Mouse (Mus musculus): Measurements from ENCODE around the gene Ctnna3. TPM values are rescaled to one million over a fixed set of nuclear protein-coding genes. Genes with fewer than 3 reads are reported as not detected.
"Not testable (repeated sequence)": the region's sequence is repeated elsewhere in the genome, so short reads cannot be mapped to it uniquely, and the experiment has no call there.

Gene Ctnna3
- polyA plus RNA-seq, 1 experiment from 2014 or later: 1.2 TPM

DNA sequence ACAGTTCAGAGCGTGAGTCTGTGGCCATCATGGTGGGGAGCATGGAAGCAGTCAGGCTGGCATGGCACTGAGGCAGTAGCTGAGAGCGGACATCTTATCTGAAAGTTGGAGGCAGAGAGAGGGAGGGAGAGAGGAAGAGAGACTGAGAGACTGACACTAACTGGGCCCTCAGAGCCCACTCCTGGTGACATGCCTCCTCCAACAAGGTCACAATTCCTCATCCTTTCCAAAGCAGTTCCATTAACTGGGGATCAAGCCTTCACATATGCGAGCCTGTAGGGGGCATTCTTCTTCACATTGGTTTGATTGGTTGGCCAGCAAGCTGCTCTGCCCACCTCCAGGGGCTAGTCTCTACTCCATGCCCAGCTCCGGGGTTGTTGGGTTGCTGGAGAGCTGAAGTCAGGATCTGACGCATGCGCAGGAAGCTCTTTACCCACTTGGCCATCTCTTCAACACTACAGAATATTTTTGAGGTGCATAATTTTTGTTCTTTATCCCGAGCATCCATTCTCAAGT lies 1.4 kb downstream of the Ctnna3 start:
- no peaks in the 10 kb centered on the region for H3K4me1 ChIP-seq (ENCODE audit: control insufficient read depth, insufficient read depth, low read length)
- no peaks in the 10 kb centered on the region for H3K36me3 ChIP-seq (ENCODE audit: control insufficient read depth, insufficient read depth, low read length)
- WGBS: 88% methylated on average over 7 of the region's 7 CpGs
- no peak for ATAC-seq (ENCODE audit: insufficient read depth, low FRiP score)
- no peaks in the 10 kb centered on the region for H3K27me3 ChIP-seq (ENCODE audit: control insufficient read depth, insufficient read depth, low read length)
- no peaks in the 10 kb centered on the region for H3K9me3 ChIP-seq (replicated peaks; ENCODE audit: control insufficient read depth, low read length)
- H3K4me3 ChIP-seq (replicated peaks; ENCODE audit: low read length): no peak overlapping the region
- H3K4me2 ChIP-seq (ENCODE audit: low read depth, low read length): no peak overlapping the region
- no peak overlapping the region for H3K27ac ChIP-seq (ENCODE audit: low read length)
- H3K9ac ChIP-seq (ENCODE audit: low read length): no peak overlapping the region

DNA sequence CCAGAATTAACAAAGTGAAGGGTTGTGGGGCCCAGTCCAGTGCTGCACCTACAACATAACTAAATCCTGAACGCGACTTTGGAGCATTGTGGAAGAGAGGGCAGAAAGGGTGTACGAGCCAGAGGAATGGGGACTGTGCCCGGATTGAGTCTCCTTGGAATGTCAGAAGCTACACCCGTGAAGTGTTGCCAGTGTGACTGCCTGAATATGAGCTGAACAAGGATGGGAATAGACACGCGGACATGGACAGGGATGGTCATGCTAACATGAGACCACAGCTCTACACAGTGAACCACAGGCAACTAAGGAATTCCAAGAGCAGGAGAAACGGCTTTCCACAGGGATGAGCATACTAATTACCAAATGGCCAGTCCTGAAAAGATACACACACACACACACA lies 2.2 kb downstream of the Ctnna3 start:
- Histone ChIP-seq H3K27me3 (ENCODE audit: control insufficient read depth, insufficient read depth, low read length) (no peaks in the 10 kb centered on the region), H3K4me3 (replicated peaks; ENCODE audit: low read length) (no peak overlapping the region), H3K36me3 (ENCODE audit: control insufficient read depth, insufficient read depth, low read length) (no peaks in the 10 kb centered on the region), H3K4me2 (ENCODE audit: low read depth, low read length) (no peak overlapping the region), H3K9ac (ENCODE audit: low read length) (no peak overlapping the region), H3K27ac (ENCODE audit: low read length) (no peak overlapping the region), H3K9me3 (replicated peaks; ENCODE audit: control insufficient read depth, low read length) (no peaks in the 10 kb centered on the region), H3K4me1 (ENCODE audit: control insufficient read depth, insufficient read depth, low read length) (no peaks in the 10 kb centered on the region)
- no peak for ATAC-seq (ENCODE audit: insufficient read depth, low FRiP score)
- 88% methylated on average over 8 of the region's 8 CpGs for WGBS

DNA sequence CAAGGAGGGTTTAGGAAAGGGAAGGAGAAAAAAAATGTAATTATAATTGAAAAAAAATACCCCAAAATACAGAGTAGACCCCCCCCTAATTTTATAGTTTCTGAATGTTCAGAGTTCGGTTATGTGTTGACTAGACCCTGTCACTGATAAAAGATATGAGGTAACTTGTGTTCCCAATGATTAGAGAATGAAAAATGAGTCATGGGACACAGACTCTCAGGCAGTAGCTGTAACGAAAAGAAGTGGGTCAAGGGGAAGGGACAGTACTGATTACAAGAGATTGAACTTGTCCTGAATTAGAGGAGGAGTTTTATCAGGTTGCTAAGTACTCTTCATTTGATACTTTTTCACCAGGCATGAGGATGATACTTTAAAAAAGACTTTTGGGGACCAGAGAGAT lies 3.0 kb downstream of the Ctnna3 start:
- Histone ChIP-seq H3K9me3 (replicated peaks; ENCODE audit: control insufficient read depth, low read length) (no peaks in the 10 kb centered on the region), H3K4me2 (ENCODE audit: low read depth, low read length) (no peak overlapping the region), H3K9ac (ENCODE audit: low read length) (no peak overlapping the region), H3K27ac (ENCODE audit: low read length) (no peak overlapping the region), H3K4me1 (ENCODE audit: control insufficient read depth, insufficient read depth, low read length) (no peaks in the 10 kb centered on the region), H3K4me3 (replicated peaks; ENCODE audit: low read length) (no peak overlapping the region), H3K27me3 (ENCODE audit: control insufficient read depth, insufficient read depth, low read length) (no peaks in the 10 kb centered on the region), H3K36me3 (ENCODE audit: control insufficient read depth, insufficient read depth, low read length) (no peaks in the 10 kb centered on the region)
- 49% methylated on average over 2 of the region's 2 CpGs for WGBS
- no peak for ATAC-seq (ENCODE audit: insufficient read depth, low FRiP score)

DNA sequence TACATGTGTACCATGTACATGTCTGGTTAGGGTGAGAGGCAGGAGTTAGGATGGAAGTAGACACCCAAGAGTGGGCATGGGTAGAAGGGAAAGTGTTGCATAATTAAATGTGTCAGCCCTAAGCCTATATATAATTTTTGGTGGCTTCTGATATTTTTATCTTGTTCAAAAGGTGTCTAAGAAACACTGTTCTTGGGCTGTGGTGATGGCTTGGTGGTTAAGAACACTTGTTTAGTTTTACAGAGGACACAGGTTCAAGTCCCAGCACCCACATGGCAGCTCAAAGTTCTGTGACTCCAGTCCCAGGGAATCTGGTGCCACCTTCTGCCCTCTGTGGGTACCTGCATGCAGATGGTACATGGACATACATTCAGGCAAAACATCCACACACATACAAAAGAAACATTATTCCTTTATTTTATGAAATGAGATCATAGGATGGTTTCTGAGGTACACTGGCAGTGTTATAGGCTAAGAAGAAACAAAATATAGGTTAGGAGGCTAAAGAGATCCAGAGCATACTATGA lies 8.9 kb downstream of the Ctnna3 start:
- H3K27ac ChIP-seq (ENCODE audit: low read length): no peak overlapping the region
- no peak overlapping the region for H3K4me3 ChIP-seq (replicated peaks; ENCODE audit: low read length)
- H3K9me3 ChIP-seq (replicated peaks; ENCODE audit: control insufficient read depth, low read length): no peaks in the 10 kb centered on the region
- no peak overlapping the region for H3K9ac ChIP-seq (ENCODE audit: low read length)
- H3K27me3 ChIP-seq (ENCODE audit: control insufficient read depth, insufficient read depth, low read length): no peaks in the 10 kb centered on the region
- no peak overlapping the region for H3K4me2 ChIP-seq (ENCODE audit: low read depth, low read length)
- no peak for ATAC-seq (ENCODE audit: insufficient read depth, low FRiP score)
- H3K4me1 ChIP-seq (ENCODE audit: control insufficient read depth, insufficient read depth, low read length): no peaks in the 10 kb centered on the region
- no peaks in the 10 kb centered on the region for H3K36me3 ChIP-seq (ENCODE audit: control insufficient read depth, insufficient read depth, low read length)

DNA sequence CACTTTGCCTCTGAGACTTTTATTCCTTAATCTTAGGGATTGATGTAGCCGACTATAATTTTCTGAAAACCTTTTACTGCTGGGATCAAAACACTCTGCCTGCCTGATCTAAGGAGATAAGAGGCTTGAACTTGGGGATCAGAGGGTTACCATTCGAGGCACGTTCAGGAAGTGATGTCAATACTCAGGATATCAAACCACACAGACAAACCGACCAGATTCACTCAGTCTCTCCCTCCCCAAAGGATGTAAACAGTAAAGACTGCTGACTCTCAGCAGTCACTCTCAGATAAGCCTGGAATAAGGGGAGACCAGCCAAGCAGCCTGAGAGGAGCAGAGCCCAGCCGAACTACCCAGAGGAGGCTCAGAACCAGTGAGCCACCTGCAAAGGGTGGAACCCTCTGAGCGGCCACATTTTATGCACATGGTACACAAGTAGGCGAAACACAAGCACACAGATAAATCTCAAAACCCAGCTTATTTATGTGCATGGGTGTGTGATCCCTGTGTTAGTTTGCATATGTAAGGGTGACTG lies 9.9 kb downstream of the Ctnna3 start:
- no peaks in the 10 kb centered on the region for H3K36me3 ChIP-seq (ENCODE audit: control insufficient read depth, insufficient read depth, low read length)
- H3K4me2 ChIP-seq (ENCODE audit: low read depth, low read length): no peak overlapping the region
- no peaks in the 10 kb centered on the region for H3K27me3 ChIP-seq (ENCODE audit: control insufficient read depth, insufficient read depth, low read length)
- H3K4me3 ChIP-seq (replicated peaks; ENCODE audit: low read length): no peak overlapping the region
- no peaks in the 10 kb centered on the region for H3K4me1 ChIP-seq (ENCODE audit: control insufficient read depth, insufficient read depth, low read length)
- ATAC-seq (ENCODE audit: insufficient read depth, low FRiP score): no peak
- no peaks in the 10 kb centered on the region for H3K9me3 ChIP-seq (replicated peaks; ENCODE audit: control insufficient read depth, low read length)
- no peak overlapping the region for H3K9ac ChIP-seq (ENCODE audit: low read length)
- no peak overlapping the region for H3K27ac ChIP-seq (ENCODE audit: low read length)
- 61% methylated on average over 7 of the region's 7 CpGs for WGBS

DNA sequence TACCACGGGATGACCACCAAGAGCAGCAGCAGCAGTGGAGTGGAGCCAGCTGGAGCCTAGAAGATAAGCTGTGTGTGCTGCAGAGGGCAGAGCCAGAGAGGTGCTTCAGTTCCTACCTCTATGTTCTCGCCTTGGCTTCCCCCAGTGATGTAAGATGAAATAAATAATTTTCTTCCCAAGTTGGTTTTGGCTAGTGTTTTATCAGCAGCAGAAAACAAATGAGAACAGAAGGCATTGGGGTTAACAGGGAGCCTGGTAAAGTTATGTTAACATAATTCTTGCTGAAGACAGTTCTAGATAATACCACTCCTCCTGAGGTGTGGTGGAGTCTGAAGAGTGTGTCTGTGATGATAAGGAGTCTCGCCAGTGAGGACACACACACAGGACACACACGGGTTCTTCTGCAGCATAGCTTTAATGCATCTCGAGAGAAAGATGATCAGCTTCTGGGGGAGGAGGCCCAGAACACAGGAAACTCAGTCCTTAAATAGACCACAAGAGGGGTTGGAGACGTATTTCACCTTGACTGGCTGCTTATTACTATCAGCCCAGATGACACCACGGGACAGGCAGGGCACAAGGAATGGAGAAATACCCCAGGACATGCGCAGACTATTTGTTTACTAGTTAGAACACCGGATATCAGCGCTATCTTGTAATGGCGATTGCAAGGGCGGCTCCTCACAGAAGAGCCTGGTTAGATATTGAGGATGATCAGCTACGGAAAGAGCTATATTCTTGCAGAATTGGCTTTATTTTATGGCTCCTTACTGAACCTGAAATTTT lies 14.9 kb downstream of the Ctnna3 start:
- 80% methylated on average over 13 of the region's 13 CpGs for WGBS

DNA sequence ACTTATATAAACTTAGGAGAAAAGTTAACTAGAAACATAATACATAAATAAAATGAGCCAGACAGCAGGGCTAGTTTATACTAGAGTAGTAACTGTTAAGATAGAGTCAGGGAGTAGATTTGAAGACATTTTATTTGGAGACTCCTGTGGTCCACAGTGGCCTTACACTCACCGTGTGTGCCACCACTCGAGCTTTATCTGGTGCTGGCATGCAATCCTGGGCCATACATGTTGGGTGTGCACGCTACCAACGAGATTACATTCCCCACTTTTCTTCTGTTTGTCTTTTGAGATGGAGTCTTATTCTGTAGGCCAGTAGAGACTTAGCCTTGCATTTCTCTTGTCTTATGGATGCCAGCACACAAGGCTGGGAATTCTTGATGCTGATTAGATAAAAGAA lies 24.0 kb downstream of the Ctnna3 start:
- H3K4me3 ChIP-seq (replicated peaks; ENCODE audit: low read length): no peak overlapping the region
- H3K36me3 ChIP-seq (ENCODE audit: control insufficient read depth, insufficient read depth, low read length): no peaks in the 10 kb centered on the region
- 81% methylated on average over 4 of the region's 4 CpGs for WGBS
- no peak overlapping the region for H3K4me2 ChIP-seq (ENCODE audit: low read depth, low read length)
- no peaks in the 10 kb centered on the region for H3K27me3 ChIP-seq (ENCODE audit: control insufficient read depth, insufficient read depth, low read length)
- no peak overlapping the region for H3K27ac ChIP-seq (ENCODE audit: low read length)
- H3K9ac ChIP-seq (ENCODE audit: low read length): no peak overlapping the region
- H3K9me3 ChIP-seq (replicated peaks; ENCODE audit: control insufficient read depth, low read length): no peaks in the 10 kb centered on the region
- no peak for ATAC-seq (ENCODE audit: insufficient read depth, low FRiP score)
- no peaks in the 10 kb centered on the region for H3K4me1 ChIP-seq (ENCODE audit: control insufficient read depth, insufficient read depth, low read length)

More for the DNA sequence above, 14.9 kb downstream of the Ctnna3 start:
- not testable (repeated sequence) for H3K4me1 ChIP-seq (ENCODE audit: control insufficient read depth, insufficient read depth, low read length); H3K9ac ChIP-seq (ENCODE audit: low read length); ATAC-seq (ENCODE audit: insufficient read depth, low FRiP score); H3K27me3 ChIP-seq (ENCODE audit: control insufficient read depth, insufficient read depth, low read length); H3K27ac ChIP-seq (ENCODE audit: low read length); H3K9me3 ChIP-seq (replicated peaks; ENCODE audit: control insufficient read depth, low read length); H3K36me3 ChIP-seq (ENCODE audit: control insufficient read depth, insufficient read depth, low read length); H3K4me2 ChIP-seq (ENCODE audit: low read depth, low read length); H3K4me3 ChIP-seq (replicated peaks; ENCODE audit: low read length)

DNA sequence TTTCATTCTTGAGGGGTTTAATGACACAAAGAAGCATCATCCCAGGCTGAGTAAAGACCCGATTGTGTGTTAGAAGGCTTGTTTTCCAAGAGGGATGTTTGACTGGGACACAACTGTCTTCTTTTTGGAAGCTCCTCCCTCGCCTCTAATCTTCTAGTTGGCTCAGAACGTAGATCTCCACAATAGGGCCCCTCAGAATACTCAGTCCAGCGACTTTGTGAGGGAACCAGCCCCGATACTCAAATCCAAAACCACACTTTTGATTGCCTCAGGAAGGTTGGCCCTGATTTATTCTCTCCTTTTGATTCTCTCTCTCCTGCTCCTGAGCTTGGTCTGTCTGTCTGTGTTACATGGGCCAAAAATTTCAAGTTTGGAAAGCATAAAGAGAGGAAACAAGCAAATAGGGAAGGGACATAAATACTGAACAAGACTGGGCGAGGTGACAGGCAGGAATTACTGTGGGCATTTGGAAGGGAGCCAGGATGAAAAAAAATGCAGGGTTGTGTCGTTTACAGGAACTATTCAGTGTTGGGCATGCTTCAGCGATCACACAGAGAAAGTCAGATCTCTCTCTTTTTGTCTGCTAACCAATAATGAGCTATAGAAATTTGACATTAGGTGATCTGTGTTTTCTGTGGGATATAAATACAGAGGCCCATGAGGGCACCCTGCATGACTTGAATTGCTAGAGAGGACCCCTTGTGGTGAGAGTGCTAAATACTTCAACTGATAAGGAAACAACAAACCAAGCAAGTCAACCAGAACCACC lies 25.4 kb downstream of the Ctnna3 start:
- H3K4me1 ChIP-seq (ENCODE audit: control insufficient read depth, insufficient read depth, low read length): no peaks in the 10 kb centered on the region
- no peaks in the 10 kb centered on the region for H3K9me3 ChIP-seq (replicated peaks; ENCODE audit: control insufficient read depth, low read length)
- no peaks in the 10 kb centered on the region for H3K27me3 ChIP-seq (ENCODE audit: control insufficient read depth, insufficient read depth, low read length)
- 47% methylated on average over 8 of the region's 8 CpGs for WGBS
- H3K36me3 ChIP-seq (ENCODE audit: control insufficient read depth, insufficient read depth, low read length): no peaks in the 10 kb centered on the region
- no peak overlapping the region for H3K4me3 ChIP-seq (replicated peaks; ENCODE audit: low read length)
- no peak; the same call in 1 of the 2 replicates for ATAC-seq (ENCODE audit: insufficient read depth, low FRiP score)
- no peak overlapping the region for H3K4me2 ChIP-seq (ENCODE audit: low read depth, low read length)
- H3K27ac ChIP-seq (ENCODE audit: low read length): no peak overlapping the region
- H3K9ac ChIP-seq (ENCODE audit: low read length): no peak overlapping the region

All from stomach, embryonic 16.5 days (tissue).